Mouse (Mus musculus): ENCODE measurements at regions not wholly inside any gene's neighbourhood (a gene's known extent, or its start where the extent isn't known, plus 50 kb on each side); places are given as distances from the start of the nearest gene placed in this dataset.

GRCm38 (mm10) chrX:99575105-99575504 lies 104.0 kb upstream of the Pja1 start:
- WGBS, result 48% methylated on average over 5 of the region's 5 CpGs
- no peaks in the 10 kb centered on the region for H3K36me3 ChIP-seq (ENCODE audit: control insufficient read depth, insufficient read depth, low read length)
- no peak overlapping the region for H3K27ac ChIP-seq (replicated peaks)
- no peaks in the 10 kb centered on the region for H3K9me3 ChIP-seq (ENCODE audit: control insufficient read depth, low read length)
- H3K4me3 ChIP-seq (ENCODE audit: low read depth, low read length), result no peak overlapping the region
- no peak overlapping the region; the same call in 1 of the 2 replicates for H3K4me2 ChIP-seq (replicated peaks; ENCODE audit: low read depth)
- no peak for DNase-seq (ENCODE audit: low spot score)
- TF ChIP-seq CTCF (IDR thresholded peaks at IDR 0.05; ENCODE audit: low read depth), result no peak
- TF ChIP-seq EP300 (optimal IDR thresholded peaks at IDR 0.05), result no peak
- H3K9ac ChIP-seq (ENCODE audit: low read length), result no peak overlapping the region
- H3K27me3 ChIP-seq (ENCODE audit: control insufficient read depth, insufficient read depth, low read length), result no peaks in the 10 kb centered on the region
- 0 out of 2 replicates have a peak, but pooled peaks have one; percentile 28 for ATAC-seq (ENCODE audit: low FRiP score, low TSS enrichment)
- H3K4me1 ChIP-seq (replicated peaks; ENCODE audit: control insufficient read depth, insufficient read depth), result no peaks in the 10 kb centered on the region

- peak overlapping the region; percentile 52 for H3K4me2 ChIP-seq (replicated peaks; ENCODE audit: low read depth)
- H3K36me3 ChIP-seq (ENCODE audit: control insufficient read depth, insufficient read depth, low read length), result no peaks in the 10 kb centered on the region
- H3K27me3 ChIP-seq (ENCODE audit: control insufficient read depth, insufficient read depth, low read length), result no peaks in the 10 kb centered on the region
- 36% methylated on average over 12 of the region's 18 CpGs for WGBS
- no peaks in the 10 kb centered on the region for H3K9me3 ChIP-seq (ENCODE audit: control insufficient read depth, low read length)
- ATAC-seq (ENCODE audit: low FRiP score, low TSS enrichment) (peak; percentile 41; the same call in 1 of the 2 replicates), DNase-seq (ENCODE audit: low spot score) (peak; percentile 62)
- TF ChIP-seq CTCF (IDR thresholded peaks at IDR 0.05; ENCODE audit: low read depth), result peak; percentile 85
- no peak for TF ChIP-seq EP300 (optimal IDR thresholded peaks at IDR 0.05)
- H3K4me3 ChIP-seq (ENCODE audit: low read depth, low read length), result peak overlapping the region; percentile 31; the same call in 1 of the 2 replicates
- H3K9ac ChIP-seq (ENCODE audit: low read length), result no peak overlapping the region
- no peaks in the 10 kb centered on the region for H3K4me1 ChIP-seq (replicated peaks; ENCODE audit: control insufficient read depth, insufficient read depth)
- H3K27ac ChIP-seq (replicated peaks), result no peak overlapping the region
Measured at GRCm38 (mm10) chrX:99574441-99575103, 103.5 kb upstream of the Pja1 start.

GRCm38 (mm10) chrX:99570161-99570560 lies 99.1 kb upstream of the Pja1 start:
- H3K9ac ChIP-seq (ENCODE audit: low read length), result no peak overlapping the region
- TF ChIP-seq CTCF (IDR thresholded peaks at IDR 0.05; ENCODE audit: low read depth), result no peak
- no peak for TF ChIP-seq EP300 (optimal IDR thresholded peaks at IDR 0.05)
- ATAC-seq (ENCODE audit: low FRiP score, low TSS enrichment) (no peak), DNase-seq (ENCODE audit: low spot score) (no peak)
- H3K4me2 ChIP-seq (replicated peaks; ENCODE audit: low read depth), result no peak overlapping the region
- H3K36me3 ChIP-seq (ENCODE audit: control insufficient read depth, insufficient read depth, low read length), result no peaks in the 10 kb centered on the region
- 46% methylated on average over 5 of the region's 5 CpGs for WGBS
- no peak overlapping the region for H3K4me3 ChIP-seq (ENCODE audit: low read depth, low read length)
- no peaks in the 10 kb centered on the region for H3K4me1 ChIP-seq (replicated peaks; ENCODE audit: control insufficient read depth, insufficient read depth)
- no peaks in the 10 kb centered on the region for H3K9me3 ChIP-seq (ENCODE audit: control insufficient read depth, low read length)
- no peak overlapping the region for H3K27ac ChIP-seq (replicated peaks)
- no peaks in the 10 kb centered on the region for H3K27me3 ChIP-seq (ENCODE audit: control insufficient read depth, insufficient read depth, low read length)

- Histone ChIP-seq H3K36me3 (ENCODE audit: control insufficient read depth, insufficient read depth, low read length) (no peaks in the 10 kb centered on the region), H3K9me3 (ENCODE audit: control insufficient read depth, low read length) (no peaks in the 10 kb centered on the region), H3K4me1 (replicated peaks; ENCODE audit: control insufficient read depth, insufficient read depth) (no peaks in the 10 kb centered on the region), H3K27ac (replicated peaks) (no peak overlapping the region), H3K27me3 (ENCODE audit: control insufficient read depth, insufficient read depth, low read length) (no peaks in the 10 kb centered on the region), H3K4me3 (ENCODE audit: low read depth, low read length) (no peak overlapping the region), H3K9ac (ENCODE audit: low read length) (no peak overlapping the region), H3K4me2 (replicated peaks; ENCODE audit: low read depth) (no peak overlapping the region)
- no peak for TF ChIP-seq EP300 (optimal IDR thresholded peaks at IDR 0.05)
- no peak for TF ChIP-seq CTCF (IDR thresholded peaks at IDR 0.05; ENCODE audit: low read depth)
- 19% methylated on average over 8 of the region's 10 CpGs for WGBS
- ATAC-seq (ENCODE audit: low FRiP score, low TSS enrichment), result no peak
- no peak for DNase-seq (ENCODE audit: low spot score)
Measured at GRCm38 (mm10) chrX:99568244-99568643, 97.2 kb upstream of the Pja1 start.

GRCm38 (mm10) chrX:99567367-99568164 lies 96.5 kb upstream of the Pja1 start:
- TF ChIP-seq EP300 (optimal IDR thresholded peaks at IDR 0.05) (no peak), CTCF (IDR thresholded peaks at IDR 0.05; ENCODE audit: low read depth) (no peak)
- H3K9ac ChIP-seq (ENCODE audit: low read length), result no peak overlapping the region
- no peaks in the 10 kb centered on the region for H3K36me3 ChIP-seq (ENCODE audit: control insufficient read depth, insufficient read depth, low read length)
- no peaks in the 10 kb centered on the region for H3K9me3 ChIP-seq (ENCODE audit: control insufficient read depth, low read length)
- DNase-seq (ENCODE audit: low spot score) (peak; percentile 31), ATAC-seq (ENCODE audit: low FRiP score, low TSS enrichment) (peak; percentile 57; the same call in 1 of the 2 replicates)
- no peaks in the 10 kb centered on the region for H3K27me3 ChIP-seq (ENCODE audit: control insufficient read depth, insufficient read depth, low read length)
- H3K4me1 ChIP-seq (replicated peaks; ENCODE audit: control insufficient read depth, insufficient read depth), result no peaks in the 10 kb centered on the region
- WGBS, result 31% methylated on average over 26 of the region's 28 CpGs
- H3K4me2 ChIP-seq (replicated peaks; ENCODE audit: low read depth), result 0 out of 2 replicates have a peak overlapping the region, but pooled peaks have one; percentile 14
- no peak overlapping the region for H3K27ac ChIP-seq (replicated peaks)
- H3K4me3 ChIP-seq (ENCODE audit: low read depth, low read length), result no peak overlapping the region

- Histone ChIP-seq H3K27me3 (ENCODE audit: control insufficient read depth, insufficient read depth, low read length) (no peaks in the 10 kb centered on the region), H3K36me3 (ENCODE audit: control insufficient read depth, insufficient read depth, low read length) (no peaks in the 10 kb centered on the region), H3K9ac (ENCODE audit: low read length) (no peak overlapping the region), H3K4me2 (replicated peaks; ENCODE audit: low read depth) (no peak overlapping the region), H3K9me3 (ENCODE audit: control insufficient read depth, low read length) (no peaks in the 10 kb centered on the region), H3K4me1 (replicated peaks; ENCODE audit: control insufficient read depth, insufficient read depth) (no peaks in the 10 kb centered on the region), H3K27ac (replicated peaks) (no peak overlapping the region), H3K4me3 (ENCODE audit: low read depth, low read length) (no peak overlapping the region)
- no peak for ATAC-seq (ENCODE audit: low FRiP score, low TSS enrichment)
- TF ChIP-seq CTCF (IDR thresholded peaks at IDR 0.05; ENCODE audit: low read depth) (no peak), EP300 (optimal IDR thresholded peaks at IDR 0.05) (no peak)
- 68% methylated on average over 7 of the region's 8 CpGs for WGBS
- DNase-seq (ENCODE audit: low spot score), result no peak
Measured at GRCm38 (mm10) chrX:99561995-99562394, 90.9 kb upstream of the Pja1 start.

All from stomach, postnatal 0 days (tissue).